Mouse (Mus musculus) layer of hippocampus, adult 11-12 months (tissue): Measurements from ENCODE around the gene Pmpca.

Experiments
- DNase-seq: peaks from one replicate; pipeline ENCODE4 v3.0.0; 2022; ENCODE audit warnings: low spot score

The Pmpca gene

GRCm38 (mm10) chr2:26429851-26430250 lies 40.7 kb downstream of the Pmpca start:
- no peak for DNase-seq

GRCm38 (mm10) chr2:26434791-26435572 lies 45.8 kb downstream of the Pmpca start:
- DNase-seq, result no peak

GRCm38 (mm10) chr2:26437221-26437620 lies 48.1 kb downstream of the Pmpca start:
- DNase-seq, result peak; percentile 36

GRCm38 (mm10) chr2:26438373-26438772 lies 49.2 kb downstream of the Pmpca start:
- no peak for DNase-seq

- no peak for DNase-seq
These were observed 50.5 kb downstream of the Pmpca start for GRCm38 (mm10) chr2:26439671-26440070.

GRCm38 (mm10) chr2:26441261-26441660 lies 52.1 kb downstream of the Pmpca start:
- no peak for DNase-seq

- DNase-seq, result no peak
These were observed 52.5 kb downstream of the Pmpca start for GRCm38 (mm10) chr2:26441688-26442087.

GRCm38 (mm10) chr2:26442843-26443242 lies 53.7 kb downstream of the Pmpca start:
- no peak for DNase-seq

GRCm38 (mm10) chr2:26443876-26444275 lies 54.7 kb downstream of the Pmpca start:
- DNase-seq, result no peak

GRCm38 (mm10) chr2:26444368-26444767 lies 55.2 kb downstream of the Pmpca start:
- DNase-seq, result no peak

GRCm38 (mm10) chr2:26444946-26445665 lies 56.0 kb downstream of the Pmpca start, which contains the start of gene Sec16a:
Gene Sec16a, minus strand, starts transcription at chr2:26445216.
- peak; percentile 100 for DNase-seq

- DNase-seq, result peak; percentile 95
These were observed 56.7 kb downstream of the Pmpca start for GRCm38 (mm10) chr2:26445666-26446445.

- DNase-seq, result no peak
These were observed 57.5 kb downstream of the Pmpca start for GRCm38 (mm10) chr2:26446671-26447070.
